ENCODE assay signal across 14 mouse cellular contexts in genomic region chr7:51715771-51716170, GRCm38 (mm10).
"Had no signal": no experiment of that assay in that cellular context is flagged by ENCODE, and none has a peak within 500 bp of the region (broad histone marks: within the 10 kb centered on the region; RNA-seq: fewer than 3 reads in every experiment).

No protein-coding gene starts in this region.

- H3K4me3 ChIP-seq: megakaryocyte, embryonic 14.5 days; midbrain, embryonic 13.5 days; midbrain, embryonic 15.5 days; neural tube, embryonic 12.5 days; stomach, embryonic 15.5 days had no signal

- H3K4me1 ChIP-seq: megakaryocyte, embryonic 14.5 days; midbrain, embryonic 13.5 days; midbrain, embryonic 15.5 days; neural tube, embryonic 12.5 days; stomach, embryonic 15.5 days had no signal

- DNase-seq: lung, embryonic 14.5 days; lung, postnatal 10 days; lung, postnatal 4 days; right cerebral cortex, postnatal 14 days; thymus, adult 2 months; thymus, postnatal 25 days; thymus, postnatal 4 days had no signal

- H3K9me3 ChIP-seq: megakaryocyte, embryonic 14.5 days; midbrain, embryonic 13.5 days; midbrain, embryonic 15.5 days; neural tube, embryonic 12.5 days; stomach, embryonic 15.5 days had no signal

- H3K9ac ChIP-seq: lung, embryonic 14.5 days; midbrain, embryonic 13.5 days; midbrain, embryonic 15.5 days; neural tube, embryonic 12.5 days; stomach, embryonic 15.5 days had no signal

- H3K27me3 ChIP-seq: megakaryocyte, embryonic 14.5 days; midbrain, embryonic 13.5 days; midbrain, embryonic 15.5 days; neural tube, embryonic 12.5 days; stomach, embryonic 15.5 days had no signal

- H3K4me2 ChIP-seq: lung, embryonic 14.5 days; midbrain, embryonic 11.5 days; midbrain, embryonic 13.5 days; midbrain, embryonic 15.5 days; neural tube, embryonic 12.5 days; stomach, embryonic 15.5 days had no signal

- H3K36me3 ChIP-seq: midbrain, embryonic 13.5 days; midbrain, embryonic 15.5 days; neural tube, embryonic 12.5 days; stomach, embryonic 15.5 days had no signal

- ATAC-seq: midbrain, embryonic 13.5 days; midbrain, embryonic 15.5 days had no signal

- H3K27ac ChIP-seq: midbrain, embryonic 13.5 days; midbrain, embryonic 15.5 days; neural tube, embryonic 12.5 days; stomach, embryonic 15.5 days; stomach, postnatal 0 days had no signal
